ENCODE assay signal across 23 mouse cellular contexts in genomic region chr11:81083822-81084221, GRCm38 (mm10).
DNase-seq lines count a peak whose midpoint lies in the region; ATAC-seq and TF ChIP-seq lines count a peak whose summit lies in the region.
"Had no signal": no experiment of that assay in that cellular context is flagged by ENCODE, and none has a peak within 500 bp of the region (broad histone marks: within the 10 kb centered on the region; RNA-seq: fewer than 3 reads in every experiment).

No protein-coding gene starts in this region.

- H3K9me3 ChIP-seq in kidney, postnatal 0 days (replicated peaks; ENCODE audit: low read length) = no peaks in the 10 kb centered on the region
- H3K9me3 ChIP-seq in lung, embryonic 15.5 days = no peaks in the 10 kb centered on the region
- H3K9me3 ChIP-seq in midbrain, embryonic 11.5 days (ENCODE audit: control insufficient read depth, low read length) = no peaks in the 10 kb centered on the region
- no peaks in the 10 kb centered on the region for H3K9me3 ChIP-seq in midbrain, embryonic 13.5 days
- H3K9me3 ChIP-seq: embryonic facial prominence, embryonic 12.5 days; embryonic facial prominence, embryonic 15.5 days; forebrain, embryonic 10.5 days; forebrain, embryonic 12.5 days had no signal

- no peaks in the 10 kb centered on the region for H3K36me3 ChIP-seq in kidney, postnatal 0 days (ENCODE audit: insufficient read depth, low read length)
- H3K36me3 ChIP-seq in lung, embryonic 15.5 days = no peaks in the 10 kb centered on the region
- no peaks in the 10 kb centered on the region for H3K36me3 ChIP-seq in midbrain, embryonic 11.5 days (ENCODE audit: control insufficient read depth, insufficient read depth, low read length)
- H3K36me3 ChIP-seq in midbrain, embryonic 13.5 days = no peaks in the 10 kb centered on the region
- H3K36me3 ChIP-seq: embryonic facial prominence, embryonic 12.5 days; embryonic facial prominence, embryonic 15.5 days; forebrain, embryonic 10.5 days; forebrain, embryonic 12.5 days had no signal

- ATAC-seq in kidney, postnatal 0 days (replicated peaks; ENCODE audit: low FRiP score, low read depth) = no peak
- peak; percentile 52; the same call in 1 of the 2 replicates for ATAC-seq in lung, embryonic 15.5 days (ENCODE audit: borderline replicate concordance, extremely low read depth, low FRiP score, low TSS enrichment)
- no peak for ATAC-seq in midbrain, embryonic 11.5 days (ENCODE audit: low FRiP score)
- no peak for ATAC-seq in midbrain, embryonic 13.5 days
- ATAC-seq: forebrain, embryonic 14.5 days; forebrain, embryonic 16.5 days had no signal

- no peak overlapping the region for H3K4me2 ChIP-seq in kidney, postnatal 0 days (ENCODE audit: low read length)
- no peak overlapping the region for H3K4me2 ChIP-seq in lung, embryonic 15.5 days
- H3K4me2 ChIP-seq in midbrain, embryonic 11.5 days = no peak overlapping the region
- no peak overlapping the region for H3K4me2 ChIP-seq in midbrain, embryonic 13.5 days (replicated peaks)
- H3K4me2 ChIP-seq: embryonic facial prominence, embryonic 12.5 days; embryonic facial prominence, embryonic 15.5 days; forebrain, embryonic 12.5 days had no signal

- H3K27me3 ChIP-seq in kidney, postnatal 0 days (ENCODE audit: insufficient read depth, low read length) = no peaks in the 10 kb centered on the region
- H3K27me3 ChIP-seq in lung, embryonic 15.5 days = no peaks in the 10 kb centered on the region
- H3K27me3 ChIP-seq in midbrain, embryonic 11.5 days (ENCODE audit: control insufficient read depth, insufficient read depth, low read length) = no peaks in the 10 kb centered on the region
- H3K27me3 ChIP-seq in midbrain, embryonic 13.5 days = no peaks in the 10 kb centered on the region
- H3K27me3 ChIP-seq: embryonic facial prominence, embryonic 12.5 days; embryonic facial prominence, embryonic 15.5 days; forebrain, embryonic 12.5 days had no signal

- H3K4me1 ChIP-seq in kidney, postnatal 0 days (replicated peaks; ENCODE audit: insufficient read depth, low read length) = no peaks in the 10 kb centered on the region
- peaks cover 11% of the 10 kb centered on the region; the same call in 1 of the 2 replicates for H3K4me1 ChIP-seq in lung, embryonic 15.5 days
- H3K4me1 ChIP-seq in midbrain, embryonic 11.5 days (ENCODE audit: control insufficient read depth, insufficient read depth, low read length) = no peaks in the 10 kb centered on the region
- peaks cover 9% of the 10 kb centered on the region for H3K4me1 ChIP-seq in midbrain, embryonic 13.5 days (replicated peaks)

- H3K9ac ChIP-seq in kidney, postnatal 0 days (ENCODE audit: low read depth, low read length) = no peak overlapping the region
- H3K9ac ChIP-seq in lung, embryonic 15.5 days = no peak overlapping the region
- H3K9ac ChIP-seq in midbrain, embryonic 11.5 days (ENCODE audit: low read length) = no peak overlapping the region
- no peak overlapping the region for H3K9ac ChIP-seq in midbrain, embryonic 13.5 days (replicated peaks)
- H3K9ac ChIP-seq: embryonic facial prominence, embryonic 12.5 days; embryonic facial prominence, embryonic 15.5 days; forebrain, embryonic 12.5 days had no signal

- TF ChIP-seq CTCF in kidney, postnatal 0 days (IDR thresholded peaks at IDR 0.05; ENCODE audit: low read depth) = no peak

- no peak overlapping the region for H3K4me3 ChIP-seq in kidney, postnatal 0 days (replicated peaks; ENCODE audit: low read depth, low read length)
- H3K4me3 ChIP-seq in lung, embryonic 15.5 days = no peak overlapping the region
- no peak overlapping the region for H3K4me3 ChIP-seq in midbrain, embryonic 11.5 days (ENCODE audit: low read depth, low read length)
- H3K4me3 ChIP-seq in midbrain, embryonic 13.5 days (replicated peaks) = no peak overlapping the region
- H3K4me3 ChIP-seq: embryonic facial prominence, embryonic 12.5 days; embryonic facial prominence, embryonic 15.5 days; erythroblast, embryonic 14.5 days; forebrain, embryonic 10.5 days; forebrain, embryonic 12.5 days had no signal

- WGBS in kidney, postnatal 0 days = 49% methylated on average over 4 of the region's 4 CpGs
- WGBS in lung, embryonic 15.5 days = 29% methylated on average over 4 of the region's 4 CpGs
- 83% methylated on average over 4 of the region's 4 CpGs for WGBS in midbrain, embryonic 11.5 days
- WGBS in midbrain, embryonic 13.5 days = 84% methylated on average over 4 of the region's 4 CpGs

- DNase-seq in kidney, postnatal 0 days (ENCODE audit: low spot score) = peak; percentile 29
- DNase-seq in kidney, adult 8-10 months = no peak
- no peak for DNase-seq in lung, postnatal 14 days
- peak; percentile 82 for DNase-seq in midbrain, embryonic 11.5 days (ENCODE audit: low spot score, missing footprints)
- DNase-seq: adrenal gland, adult 2 months; adrenal gland, postnatal 10 days; adrenal gland, postnatal 25 days; cerebellum, adult 11 months; cerebellum, adult 18-20 months; cerebellum, adult 8-10 months; cerebellum, adult 9-11 months; cerebellum, postnatal 14 days; cerebellum, postnatal 36 days; embryo, embryonic 11 days had no signal

- H3K27ac ChIP-seq in kidney, postnatal 0 days = no peak overlapping the region
- no peak overlapping the region for H3K27ac ChIP-seq in lung, embryonic 15.5 days
- H3K27ac ChIP-seq in midbrain, embryonic 11.5 days (ENCODE audit: low read depth, low read length) = no peak overlapping the region
- H3K27ac ChIP-seq in midbrain, embryonic 13.5 days = no peak overlapping the region
- H3K27ac ChIP-seq: embryonic facial prominence, embryonic 12.5 days; embryonic facial prominence, embryonic 15.5 days; forebrain, embryonic 10.5 days; forebrain, embryonic 12.5 days had no signal

Comparison
In these comparisons a context has a peak if more than half of its experiments do, and no peak if none do; other contexts are left out.
1. DNase-seq: peak in kidney, postnatal 0 days (single experiment) and midbrain, embryonic 11.5 days (single experiment); none in kidney, adult 8-10 months (0 of 2) and lung, postnatal 14 days (single experiment).